Mouse (Mus musculus) forebrain, embryonic 16.5 days (tissue): Measurements from ENCODE around the gene Derl3. TPM values are rescaled to one million over a fixed set of nuclear protein-coding genes. Genes with fewer than 3 reads are reported as not detected.

ENCODE experiments used
- ATAC-seq: fragments of 200-750 bp; cut with Nextera tagmentation; 2 replicates; pipeline ENCODE4 v1.8.0; 2017; ENCODE audit warnings: mild to moderate bottlenecking, moderate library complexity
- H3K27ac ChIP-seq: fragments of 300-500 bp; sonication (generic); 2 replicates; pipeline ENCODE4 v1.5.1; 2014; ENCODE audit warnings: low read length, control low read depth
- H3K27me3 ChIP-seq: fragments of 300-500 bp; sonication (generic); replicated peaks from 2 replicates; pipeline ENCODE4 v1.6.1; 2014; ENCODE audit warnings: low read length; ENCODE audit not compliant: control insufficient read depth, insufficient read depth
- H3K36me3 ChIP-seq: fragments of 300-500 bp; sonication (generic); 2 replicates; pipeline ENCODE4 v1.6.1; 2014; ENCODE audit not compliant: control insufficient read depth, insufficient read depth
- H3K4me1 ChIP-seq: fragments of 300-500 bp; sonication (generic); replicated peaks from 2 replicates; pipeline ENCODE4 v1.6.1; 2014; ENCODE audit warnings: low read length; ENCODE audit not compliant: control insufficient read depth, insufficient read depth
- H3K4me2 ChIP-seq: fragments of 300-500 bp; sonication (generic); 2 replicates; pipeline ENCODE4 v1.6.1; 2014; ENCODE audit warnings: mild to moderate bottlenecking, low read length, control low read depth
- H3K4me3 ChIP-seq: fragments of 300-500 bp; sonication (generic); replicated peaks from 2 replicates; pipeline ENCODE4 v1.5.1; 2014; ENCODE audit warnings: mild to moderate bottlenecking, low read length, control low read depth
- H3K9ac ChIP-seq: fragments of 300-500 bp; sonication (generic); replicated peaks from 2 replicates; pipeline ENCODE4 v1.6.1; 2014; ENCODE audit warnings: low read depth, low read length, control low read depth
- H3K9me3 ChIP-seq: fragments of 300-500 bp; sonication (generic); 2 replicates; pipeline ENCODE4 v1.6.1; 2016; ENCODE audit warnings: low read length; ENCODE audit not compliant: control insufficient read depth
- WGBS: fragments of 180-500 bp; shearing (Covaris S2); extraction: QIAGEN DNeasy Blood & Tissue Kit; methylation state at CpG from one replicate; pipeline ENCODE4 v1.1.7; 2014; 5-methylcytosine and 5-hydroxymethylcytosine counted together
- polyA plus RNA-seq: library from polyadenylated mRNA; unstranded; fragments of >200 nt; fragmentation: Nextera tagmentation; extraction: Ambion mirVana; gene quantifications from 2 replicates; pipeline ENCODE4 v1.2.1, GENCODE M21; 2015

The Derl3 gene
- polyA plus RNA-seq, 1 experiment from 2014 or later, result 2.0 TPM

- peak; percentile 92 for ATAC-seq
- peaks cover 36% of the 10 kb centered on the region for H3K4me1 ChIP-seq
- under 1% methylated on average over 76 of the region's 76 CpGs for WGBS
These were observed 28.0 kb downstream of the Derl3 start, which contains the start of gene Smarcb1 for GRCm38 (mm10) chr10:75921026-75921725. TSS of gene Smarcb1 (minus strand) at chr10:75921617.

GRCm38 (mm10) chr10:75921726-75922560 is 28.7 kb downstream of the Derl3 start:
- Histone ChIP-seq H3K9ac (peak overlapping the region; percentile 89), H3K4me2 (peak overlapping the region; percentile 85), H3K36me3 (0 out of 2 replicates have a peak, but pooled peaks cover 2% of the 10 kb centered on the region), H3K27ac (peak overlapping the region; percentile 96), H3K4me1 (peaks cover 36% of the 10 kb centered on the region), H3K27me3 (no peaks in the 10 kb centered on the region), H3K4me3 (peak overlapping the region; percentile 79), H3K9me3 (no peaks in the 10 kb centered on the region)
- 4% methylated on average over 22 of the region's 22 CpGs for WGBS
- peak; percentile 56 for ATAC-seq

More at GRCm38 (mm10) chr10:75921026-75921725, 28.0 kb downstream of the Derl3 start, which contains the start of gene Smarcb1:
- no peaks in the 10 kb centered on the region for H3K9me3 ChIP-seq
- peak within 1 kb of the TSS; percentile 96 for H3K27ac ChIP-seq
- peak within 1 kb of the TSS; percentile 85 for H3K4me2 ChIP-seq
- no peaks in the 10 kb centered on the region for H3K27me3 ChIP-seq
- H3K9ac ChIP-seq, result peak within 1 kb of the TSS; percentile 89
- peaks cover 2% of the 10 kb centered on the region; the same call in 1 of the 2 replicates for H3K36me3 ChIP-seq
- peak within 1 kb of the TSS; percentile 79 for H3K4me3 ChIP-seq

- no peak for ATAC-seq
- peaks cover 23% of the 10 kb centered on the region for H3K4me1 ChIP-seq
- no peaks in the 10 kb centered on the region for H3K9me3 ChIP-seq
- H3K4me3 ChIP-seq, result no peak overlapping the region
- 0 out of 2 replicates have a peak, but pooled peaks cover 2% of the 10 kb centered on the region for H3K36me3 ChIP-seq
- no peak overlapping the region for H3K4me2 ChIP-seq
- H3K9ac ChIP-seq, result no peak overlapping the region
- no peak overlapping the region for H3K27ac ChIP-seq
- 59% methylated on average over 2 of the region's 2 CpGs for WGBS
- H3K27me3 ChIP-seq, result no peaks in the 10 kb centered on the region
These were observed 31.1 kb downstream of the Derl3 start for GRCm38 (mm10) chr10:75924324-75924723.

- Histone ChIP-seq H3K4me2 (no peak overlapping the region), H3K4me3 (no peak overlapping the region), H3K27ac (no peak overlapping the region), H3K4me1 (peaks cover 26% of the 10 kb centered on the region), H3K9ac (no peak overlapping the region), H3K27me3 (peaks cover 2% of the 10 kb centered on the region; the same call in 1 of the 2 replicates), H3K9me3 (no peaks in the 10 kb centered on the region), H3K36me3 (0 out of 2 replicates have a peak, but pooled peaks cover 2% of the 10 kb centered on the region)
- ATAC-seq, result no peak
- WGBS, result 84% methylated on average over 13 of the region's 13 CpGs
These were observed 33.2 kb downstream of the Derl3 start for GRCm38 (mm10) chr10:75926396-75926795.

- Histone ChIP-seq H3K36me3 (no peaks in the 10 kb centered on the region), H3K27ac (no peak overlapping the region), H3K27me3 (peaks cover 5% of the 10 kb centered on the region), H3K4me1 (peaks cover 31% of the 10 kb centered on the region), H3K4me3 (no peak overlapping the region), H3K9me3 (no peaks in the 10 kb centered on the region), H3K9ac (no peak overlapping the region), H3K4me2 (peak overlapping the region; percentile 75; the same call in 1 of the 2 replicates)
- 11% methylated on average over 6 of the region's 6 CpGs for WGBS
- no peak for ATAC-seq
These were observed 37.1 kb downstream of the Derl3 start for GRCm38 (mm10) chr10:75930304-75930703.

DNA sequence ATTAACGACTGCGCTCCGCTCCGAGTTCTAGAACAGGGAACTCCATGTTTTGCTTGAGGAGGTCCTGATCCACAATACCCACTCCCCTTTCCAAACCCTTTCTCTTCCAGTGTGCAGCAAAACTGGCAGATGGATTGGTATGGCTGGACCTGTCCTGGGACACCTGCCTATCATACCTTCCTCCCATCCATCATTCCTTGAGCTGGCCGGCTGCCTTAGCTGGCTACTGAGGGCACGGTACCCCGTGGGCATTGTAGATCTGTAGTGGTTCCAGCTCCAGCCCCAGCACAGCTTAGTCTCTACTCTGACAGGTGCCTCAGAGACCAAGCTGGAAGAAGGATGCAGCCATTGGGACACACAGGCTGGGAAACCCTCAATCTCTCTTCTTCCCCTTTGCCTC is 38.1 kb downstream of the Derl3 start:
- H3K27me3 ChIP-seq, result peaks cover 5% of the 10 kb centered on the region
- H3K9ac ChIP-seq, result peak overlapping the region; percentile 72
- WGBS, result 25% methylated on average over 7 of the region's 7 CpGs
- ATAC-seq, result no peak
- no peaks in the 10 kb centered on the region for H3K9me3 ChIP-seq
- H3K36me3 ChIP-seq, result no peaks in the 10 kb centered on the region
- H3K27ac ChIP-seq, result no peak overlapping the region
- peaks cover 41% of the 10 kb centered on the region for H3K4me1 ChIP-seq
- peak overlapping the region; percentile 75 for H3K4me2 ChIP-seq
- peak overlapping the region; percentile 48 for H3K4me3 ChIP-seq

GRCm38 (mm10) chr10:75932081-75932678 is 39.0 kb downstream of the Derl3 start:
- Histone ChIP-seq H3K9me3 (no peaks in the 10 kb centered on the region), H3K4me3 (peak overlapping the region; percentile 48), H3K27ac (peak overlapping the region; percentile 1; the same call in 1 of the 2 replicates), H3K36me3 (no peaks in the 10 kb centered on the region), H3K27me3 (peaks cover 9% of the 10 kb centered on the region), H3K4me2 (peak overlapping the region; percentile 75), H3K9ac (peak overlapping the region; percentile 72), H3K4me1 (peaks cover 41% of the 10 kb centered on the region)
- peak; percentile 60 for ATAC-seq
- under 1% methylated on average over 41 of the region's 44 CpGs for WGBS

DNA sequence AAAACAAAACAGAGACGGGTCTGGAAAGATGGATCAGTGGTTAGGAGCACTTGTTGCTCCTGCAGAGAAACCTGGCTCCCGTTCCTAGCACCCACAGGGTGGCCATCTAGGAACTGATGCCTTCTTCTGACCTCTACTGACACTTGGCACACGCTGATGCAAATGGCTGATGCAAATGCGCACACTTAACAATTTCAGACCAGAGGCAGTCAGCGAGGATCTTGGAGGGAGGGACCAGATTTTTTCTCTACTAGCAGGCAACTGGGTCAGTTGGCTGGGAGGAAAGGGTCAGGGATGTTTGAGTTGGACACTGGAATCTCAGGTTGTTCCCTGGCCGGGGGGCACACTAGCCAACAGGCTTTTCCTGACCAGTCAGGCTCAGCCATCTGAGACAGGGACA is 39.7 kb downstream of the Derl3 start, which contains the start of gene Chchd10:
Gene Chchd10 (plus strand): TSS at position 240 of the 400 bp plus-strand sequence.
- peak within 1 kb of the TSS; percentile 75 for H3K4me2 ChIP-seq
- no peaks in the 10 kb centered on the region for H3K36me3 ChIP-seq
- peaks cover 12% of the 10 kb centered on the region for H3K27me3 ChIP-seq
- peak within 1 kb of the TSS; percentile 1; the same call in 1 of the 2 replicates for H3K27ac ChIP-seq
- H3K4me1 ChIP-seq, result peaks cover 41% of the 10 kb centered on the region
- 32% methylated on average over 6 of the region's 6 CpGs for WGBS
- peak within 1 kb of the TSS; percentile 72 for H3K9ac ChIP-seq
- no peak for ATAC-seq
- H3K9me3 ChIP-seq, result no peaks in the 10 kb centered on the region
- peak within 1 kb of the TSS; percentile 48 for H3K4me3 ChIP-seq
